Mouse (Mus musculus) forebrain, embryonic 14.5 days (tissue): ENCODE results near the gene Cdyl. TPM values are rescaled to one million over a fixed set of nuclear protein-coding genes. Genes with fewer than 3 reads are reported as not detected.

ENCODE experiments used
- ATAC-seq: fragments of 200-750 bp; cut with Nextera tagmentation; 2 replicates; pipeline ENCODE4 v1.8.0; 2017; ENCODE audit warnings: mild to moderate bottlenecking, moderate library complexity
- DNase-seq: peaks from one replicate; pipeline ENCODE4 v3.0.0-alpha.2; 2015; ENCODE audit warnings: low spot score
- H3K27ac ChIP-seq: fragments of 300-500 bp; sonication (generic); 2 replicates; pipeline ENCODE4 v1.5.1; 2014; ENCODE audit warnings: low read depth, mild to moderate bottlenecking, control low read depth, low read length, moderate library complexity
- H3K27me3 ChIP-seq: fragments of 300-500 bp; sonication (generic); replicated peaks from 2 replicates; pipeline ENCODE4 v1.6.1; 2014; ENCODE audit warnings: low read length, control low read depth, mixed read lengths; ENCODE audit not compliant: control insufficient read depth, insufficient read depth
- H3K36me3 ChIP-seq: fragments of 300-500 bp; sonication (generic); 2 replicates; pipeline ENCODE4 v1.6.1; 2014; ENCODE audit warnings: low read length, control low read depth; ENCODE audit not compliant: control insufficient read depth, insufficient read depth
- H3K4me1 ChIP-seq: fragments of 300-500 bp; sonication (generic); 2 replicates; pipeline ENCODE4 v1.6.1; 2014; ENCODE audit warnings: antibody characterized with exemption, low read length, control low read depth; ENCODE audit not compliant: control insufficient read depth, insufficient read depth
- H3K4me2 ChIP-seq: fragments of 300-500 bp; sonication (generic); 2 replicates; pipeline ENCODE4 v1.6.1; 2014; ENCODE audit warnings: mild to moderate bottlenecking, control low read depth, low read length
- H3K4me3 ChIP-seq: fragments of 300-500 bp; sonication (generic); 2 replicates; pipeline ENCODE4 v1.5.1; 2014; ENCODE audit warnings: low read depth, low read length, control low read depth
- H3K9ac ChIP-seq: fragments of 300-500 bp; sonication (generic); 2 replicates; pipeline ENCODE4 v1.6.1; 2014; ENCODE audit warnings: mild to moderate bottlenecking, low read length, control low read depth, moderate library complexity
- H3K9me3 ChIP-seq: fragments of 300-500 bp; sonication (generic); replicated peaks from 2 replicates; pipeline ENCODE4 v1.6.1; 2016; ENCODE audit warnings: low read length, control low read depth, mixed read lengths; ENCODE audit not compliant: control insufficient read depth
- WGBS: fragments of 180-500 bp; shearing (Covaris S2); extraction: QIAGEN DNeasy Blood & Tissue Kit; methylation state at CpG from one replicate; pipeline ENCODE4 v1.1.7; 2014; 5-methylcytosine and 5-hydroxymethylcytosine counted together
- polyA plus RNA-seq: library from polyadenylated mRNA; unstranded; fragments of >200 nt; fragmentation: Nextera tagmentation; extraction: Ambion mirVana; gene quantifications from 2 replicates; pipeline ENCODE4 v1.2.1, GENCODE M21; 2014

The Cdyl gene
- polyA plus RNA-seq, 1 experiment from 2014 or later, result 4.5 TPM

GRCm38 (mm10) chr13:35807940-35808339 lies 148.3 kb downstream of the Cdyl start:
- DNase-seq (no peak), ATAC-seq (no peak)
- no peak overlapping the region for H3K4me2 ChIP-seq
- no peak overlapping the region for H3K4me3 ChIP-seq
- no peaks in the 10 kb centered on the region for H3K36me3 ChIP-seq
- no peaks in the 10 kb centered on the region for H3K27me3 ChIP-seq
- WGBS, result 94% methylated on average over 8 of the region's 8 CpGs
- no peak overlapping the region for H3K9ac ChIP-seq
- H3K27ac ChIP-seq, result no peak overlapping the region
- peaks cover 18% of the 10 kb centered on the region for H3K4me1 ChIP-seq
- H3K9me3 ChIP-seq, result no peaks in the 10 kb centered on the region

- no peak for ATAC-seq
- H3K36me3 ChIP-seq, result no peaks in the 10 kb centered on the region
Observed at GRCm38 (mm10) chr13:35809252-35810159, 149.9 kb downstream of the Cdyl start.

GRCm38 (mm10) chr13:35810160-35810537 lies 150.5 kb downstream of the Cdyl start:
- Histone ChIP-seq H3K4me2 (no peak overlapping the region), H3K4me3 (no peak overlapping the region), H3K27ac (no peak overlapping the region), H3K9ac (no peak overlapping the region), H3K4me1 (peaks cover 18% of the 10 kb centered on the region), H3K27me3 (no peaks in the 10 kb centered on the region), H3K36me3 (no peaks in the 10 kb centered on the region), H3K9me3 (no peaks in the 10 kb centered on the region)
- 38% methylated on average over 6 of the region's 6 CpGs for WGBS
- no peak for ATAC-seq
- no peak for DNase-seq

More at GRCm38 (mm10) chr13:35809252-35810159, 149.9 kb downstream of the Cdyl start:
- Histone ChIP-seq H3K4me1 (peaks cover 18% of the 10 kb centered on the region), H3K27me3 (no peaks in the 10 kb centered on the region), H3K27ac (no peak overlapping the region), H3K4me3 (no peak overlapping the region), H3K9ac (no peak overlapping the region), H3K4me2 (no peak overlapping the region), H3K9me3 (no peaks in the 10 kb centered on the region)
- 51% methylated on average over 5 of the region's 5 CpGs for WGBS
- peak; percentile 17 for DNase-seq

GRCm38 (mm10) chr13:35811361-35812190 lies 151.9 kb downstream of the Cdyl start:
- no peak for ATAC-seq
- Histone ChIP-seq H3K27me3 (no peaks in the 10 kb centered on the region), H3K4me3 (no peak overlapping the region), H3K36me3 (no peaks in the 10 kb centered on the region), H3K4me2 (no peak overlapping the region), H3K9me3 (no peaks in the 10 kb centered on the region), H3K9ac (no peak overlapping the region), H3K27ac (no peak overlapping the region), H3K4me1 (peaks cover 15% of the 10 kb centered on the region)
- WGBS, result 69% methylated on average over 11 of the region's 11 CpGs
- no peak for DNase-seq

- H3K4me1 ChIP-seq, result peaks cover 15% of the 10 kb centered on the region
- DNase-seq, result no peak
- no peak for ATAC-seq
- no peaks in the 10 kb centered on the region for H3K27me3 ChIP-seq
- no peak overlapping the region for H3K27ac ChIP-seq
- no peak overlapping the region for H3K4me2 ChIP-seq
- no peak overlapping the region for H3K9ac ChIP-seq
- no peak overlapping the region for H3K4me3 ChIP-seq
- no peaks in the 10 kb centered on the region for H3K36me3 ChIP-seq
- no peaks in the 10 kb centered on the region for H3K9me3 ChIP-seq
- WGBS, result 54% methylated on average over 6 of the region's 6 CpGs
Observed at GRCm38 (mm10) chr13:35812191-35812440, 152.5 kb downstream of the Cdyl start.

GRCm38 (mm10) chr13:35813348-35814127 lies 153.9 kb downstream of the Cdyl start:
- ATAC-seq, result no peak
- no peaks in the 10 kb centered on the region for H3K27me3 ChIP-seq
- H3K9ac ChIP-seq, result no peak overlapping the region
- H3K4me3 ChIP-seq, result no peak overlapping the region
- DNase-seq, result no peak
- no peaks in the 10 kb centered on the region for H3K9me3 ChIP-seq
- H3K36me3 ChIP-seq, result 0 out of 2 replicates have a peak, but pooled peaks cover 2% of the 10 kb centered on the region
- H3K27ac ChIP-seq, result no peak overlapping the region
- WGBS, result 88% methylated on average over 7 of the region's 7 CpGs
- no peak overlapping the region for H3K4me2 ChIP-seq
- H3K4me1 ChIP-seq, result peaks cover 15% of the 10 kb centered on the region

- Histone ChIP-seq H3K4me1 (peaks cover 6% of the 10 kb centered on the region), H3K4me2 (no peak overlapping the region), H3K27ac (no peak overlapping the region), H3K27me3 (no peaks in the 10 kb centered on the region), H3K9ac (no peak overlapping the region), H3K4me3 (no peak overlapping the region), H3K36me3 (0 out of 2 replicates have a peak, but pooled peaks cover 4% of the 10 kb centered on the region), H3K9me3 (no peaks in the 10 kb centered on the region)
- ATAC-seq (no peak), DNase-seq (no peak)
- 92% methylated on average over 8 of the region's 8 CpGs for WGBS
Observed at GRCm38 (mm10) chr13:35815205-35815726, 155.6 kb downstream of the Cdyl start.

- WGBS, result 89% methylated on average over 16 of the region's 16 CpGs
- Histone ChIP-seq H3K4me1 (peaks cover 6% of the 10 kb centered on the region; the same call in 1 of the 2 replicates), H3K9ac (no peak overlapping the region), H3K27me3 (no peaks in the 10 kb centered on the region), H3K4me2 (no peak overlapping the region), H3K27ac (no peak overlapping the region), H3K4me3 (no peak overlapping the region), H3K9me3 (no peaks in the 10 kb centered on the region), H3K36me3 (0 out of 2 replicates have a peak, but pooled peaks cover 4% of the 10 kb centered on the region)
- ATAC-seq, result no peak
- DNase-seq, result no peak
Observed at GRCm38 (mm10) chr13:35815782-35816368, 156.2 kb downstream of the Cdyl start.
